Mouse (Mus musculus) MEL (cell line): ENCODE measurements around the gene Rbfox3. TPM values are rescaled to one million over a fixed set of nuclear protein-coding genes. Genes with fewer than 3 reads are reported as not detected.

ENCODE experiments used
- DNase-seq: peaks from one replicate; pipeline ENCODE4 v3.0.0; 2011; ENCODE audit warnings: low read depth, low spot score
- H3K27ac ChIP-seq: 2 replicates; pipeline ENCODE4 v1.5.1; 2012; ENCODE audit warnings: low read depth, mild to moderate bottlenecking, control low read depth, low read length, moderate library complexity; ENCODE audit not compliant: control insufficient read depth
- H3K27me3 ChIP-seq, 2 experiments: fragments of 150-350 bp in 1 of 2; sonication (generic) in 1 of 2; 2 replicates each; pipeline ENCODE4 v1.6.1; 2012; ENCODE audit warnings: low read length in 2 of 2, mild to moderate bottlenecking in 2 of 2, improper control_type of control experiment in 1 of 2, moderate library complexity in 1 of 2; ENCODE audit not compliant: insufficient read depth in 2 of 2, control insufficient read depth in 1 of 2
- H3K36me3 ChIP-seq, 2 experiments: 2 replicates each; pipeline ENCODE4 v1.6.1; 2012 to 2014; ENCODE audit warnings: low read length in 2 of 2, improper control_type of control experiment in 1 of 2, inconsistent platforms in 1 of 2, mild to moderate bottlenecking in 1 of 2; ENCODE audit not compliant: insufficient read depth in 2 of 2, control insufficient read depth in 1 of 2
- H3K4me1 ChIP-seq, 2 experiments: fragments of 150-350 bp in 1 of 2; sonication (generic) in 1 of 2; 2 replicates each; pipeline ENCODE4 v1.6.1; 2012; ENCODE audit warnings: low read length in 2 of 2, improper control_type of control experiment in 1 of 2, mild to moderate bottlenecking in 1 of 2; ENCODE audit not compliant: insufficient read depth in 2 of 2, control insufficient read depth in 1 of 2
- H3K4me3 ChIP-seq, 2 experiments: fragments of 150-350 bp in 1 of 2; sonication (generic) in 1 of 2; 2 replicates each; pipeline ENCODE4 v1.5.1; 2012; ENCODE audit warnings: low read depth in 2 of 2, low read length in 2 of 2, mild to moderate bottlenecking in 2 of 2, moderate library complexity in 2 of 2, control low read depth in 1 of 2, improper control_type of control experiment in 1 of 2; ENCODE audit not compliant: control insufficient read depth in 1 of 2, insufficient read depth in 1 of 2
- H3K79me2 ChIP-seq: 2 replicates; pipeline ENCODE4 v1.6.1; 2012; ENCODE audit warnings: mild to moderate bottlenecking, low read length, moderate library complexity; ENCODE audit not compliant: control insufficient read depth, poor library complexity, insufficient read depth
- H3K9ac ChIP-seq: 2 replicates; pipeline ENCODE4 v1.6.1; 2012; ENCODE audit warnings: low read depth, mild to moderate bottlenecking, control low read depth, low read length, moderate library complexity; ENCODE audit not compliant: control insufficient read depth, poor library complexity, severe bottlenecking
- H3K9me3 ChIP-seq: fragments of 150-350 bp; sonication (generic); replicated peaks from 2 replicates; pipeline ENCODE4 v1.6.1; 2012; ENCODE audit warnings: mild to moderate bottlenecking, low read length, improper control_type of control experiment, moderate library complexity; ENCODE audit not compliant: insufficient read depth
- BHLHE40 ChIP-seq: IDR thresholded peaks from 2 replicates; pipeline ENCODE4 v1.6.1; 2012; ENCODE audit warnings: low read depth, mild to moderate bottlenecking, inconsistent platforms, low read length, improper control_type of control experiment, borderline replicate concordance
- CHD1 ChIP-seq: IDR thresholded peaks from 2 replicates; pipeline ENCODE4 v1.6.1; 2012; ENCODE audit warnings: low read depth, mild to moderate bottlenecking, inconsistent platforms, low read length, improper control_type of control experiment
- E2F4 ChIP-seq: IDR thresholded peaks from 2 replicates; pipeline ENCODE4 v1.6.1; 2011; ENCODE audit warnings: low read depth, low read length, improper control_type of control experiment, borderline replicate concordance
- EP300 ChIP-seq, 2 experiments: IDR thresholded peaks; 2 replicates each; pipeline ENCODE4 v1.6.1; 2011; ENCODE audit warnings: improper control_type of control experiment in 2 of 2, low read length in 2 of 2, low read depth in 1 of 2, mild to moderate bottlenecking in 1 of 2
- ETS1 ChIP-seq: IDR thresholded peaks from 2 replicates; pipeline ENCODE4 v1.6.1; 2012; ENCODE audit warnings: low read depth, mild to moderate bottlenecking, inconsistent platforms, low read length, improper control_type of control experiment, moderate library complexity
- GATA1 ChIP-seq: IDR thresholded peaks from 2 replicates; pipeline ENCODE4 v1.6.1; 2011; ENCODE audit warnings: low read depth, low read length, improper control_type of control experiment
- KAT2A ChIP-seq: conservative IDR thresholded peaks from 2 replicates; pipeline ENCODE4 v1.6.1; 2012; ENCODE audit warnings: low read depth, low read length, improper control_type of control experiment, inconsistent platforms
- MAFK ChIP-seq: IDR thresholded peaks from 2 replicates; pipeline ENCODE4 v1.6.1; 2011; ENCODE audit warnings: low read depth, mild to moderate bottlenecking, low read length, improper control_type of control experiment, borderline replicate concordance
- MAX ChIP-seq: IDR thresholded peaks from 2 replicates; pipeline ENCODE4 v1.6.1; 2011; ENCODE audit warnings: low read length, improper control_type of control experiment
- MAZ ChIP-seq: IDR thresholded peaks from 2 replicates; pipeline ENCODE4 v1.6.1; 2012; ENCODE audit warnings: low read depth, mild to moderate bottlenecking, inconsistent platforms, low read length, improper control_type of control experiment
- MEF2A ChIP-seq: IDR thresholded peaks from 2 replicates; pipeline ENCODE4 v1.6.1; 2014; ENCODE audit warnings: low read depth, mild to moderate bottlenecking, inconsistent platforms, low read length, improper control_type of control experiment; ENCODE audit not compliant: poor library complexity, insufficient replicate concordance, severe bottlenecking; ENCODE audit errors: extremely low read depth
- MXI1 ChIP-seq: IDR thresholded peaks from 2 replicates; pipeline ENCODE4 v1.6.1; 2011; ENCODE audit warnings: mild to moderate bottlenecking, low read depth, low read length, improper control_type of control experiment
- NRF1 ChIP-seq: IDR thresholded peaks from 2 replicates; pipeline ENCODE4 v1.6.1; 2014; ENCODE audit warnings: low read depth, mild to moderate bottlenecking, inconsistent platforms, low read length, improper control_type of control experiment, moderate library complexity; ENCODE audit not compliant: poor library complexity, insufficient read depth, severe bottlenecking
- RCOR1 ChIP-seq: IDR thresholded peaks from 2 replicates; pipeline ENCODE4 v1.6.1; 2012; ENCODE audit warnings: low read depth, mild to moderate bottlenecking, inconsistent platforms, low read length, improper control_type of control experiment
- TAL1 ChIP-seq: IDR thresholded peaks from 2 replicates; pipeline ENCODE4 v1.6.1; 2012; ENCODE audit warnings: mild to moderate bottlenecking, inconsistent platforms, low read length, moderate library complexity, mixed read lengths
- USF1 ChIP-seq: IDR thresholded peaks from 2 replicates; pipeline ENCODE4 v1.6.1; 2014; ENCODE audit warnings: low read depth, mild to moderate bottlenecking, inconsistent platforms, low read length, improper control_type of control experiment, moderate library complexity
- polyA plus RNA-seq, 2 experiments: library from polyadenylated mRNA; stranded (reverse) in 1 of 2; unstranded in 1 of 2; fragments of >175 nt in 1 of 2; fragments of >200 nt in 1 of 2; gene quantifications; 2 replicates each; pipeline versions ENCODE4 v1.2.1 to v1.2.4; 2012; ENCODE audit warnings: low replicate concordance in 2 of 2, low read depth in 1 of 2; ENCODE audit not compliant: insufficient read length in 2 of 2, insufficient read depth in 1 of 2, missing spikeins in 1 of 2
- total RNA-seq: library from RNA; depleted of rRNA; stranded (reverse); fragments of 300-350 nt; gene quantifications from 2 replicates; pipeline ENCODE4 v1.2.3, GENCODE M21; 2012

Rbfox3 gene
- total and polyA plus RNA-seq, 3 experiments = not detected

DNA sequence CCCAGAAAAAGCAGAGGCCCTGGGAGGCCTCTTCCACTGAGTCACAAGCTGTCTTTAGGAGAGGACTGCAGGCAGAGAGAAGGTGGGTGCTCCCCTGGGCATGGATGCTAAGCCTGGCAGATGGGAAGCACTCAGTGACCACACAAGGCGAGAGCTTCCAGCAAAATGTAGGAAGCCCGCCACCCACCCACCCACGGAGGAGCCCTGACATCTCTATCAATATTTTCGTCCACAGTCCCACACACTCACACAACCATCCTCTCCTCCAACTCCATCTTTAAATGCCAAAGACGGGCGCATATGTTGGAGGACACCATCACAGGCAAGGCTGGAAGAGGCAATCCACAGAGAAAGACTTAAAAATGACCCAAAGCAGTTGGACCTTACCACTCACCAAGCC is 10.5 kb upstream of the Rbfox3 start:
- no peaks in the 10 kb centered on the region for H3K27me3 ChIP-seq
- no peaks in the 10 kb centered on the region for H3K4me1 ChIP-seq
- TF ChIP-seq NRF1 (no peak), MXI1 (no peak), MAZ (no peak), EP300 (IDR thresholded peaks at IDR 0.05; ENCODE audit: low read depth in 1 of 2, low read length in 2 of 2) (no peak), USF1 (no peak), ETS1 (no peak), CHD1 (no peak), TAL1 (no peak), MAFK (no peak), E2F4 (no peak), MEF2A (no peak), BHLHE40 (no peak), MAX (no peak), KAT2A (no peak)
- DNase-seq = no peak
- no peak overlapping the region for H3K9ac ChIP-seq
- H3K79me2 ChIP-seq = no peaks in the 10 kb centered on the region
- H3K36me3 ChIP-seq = no peaks in the 10 kb centered on the region
- H3K9me3 ChIP-seq = no peaks in the 10 kb centered on the region
- no peak overlapping the region for H3K4me3 ChIP-seq
- H3K27ac ChIP-seq = no peak overlapping the region

DNA sequence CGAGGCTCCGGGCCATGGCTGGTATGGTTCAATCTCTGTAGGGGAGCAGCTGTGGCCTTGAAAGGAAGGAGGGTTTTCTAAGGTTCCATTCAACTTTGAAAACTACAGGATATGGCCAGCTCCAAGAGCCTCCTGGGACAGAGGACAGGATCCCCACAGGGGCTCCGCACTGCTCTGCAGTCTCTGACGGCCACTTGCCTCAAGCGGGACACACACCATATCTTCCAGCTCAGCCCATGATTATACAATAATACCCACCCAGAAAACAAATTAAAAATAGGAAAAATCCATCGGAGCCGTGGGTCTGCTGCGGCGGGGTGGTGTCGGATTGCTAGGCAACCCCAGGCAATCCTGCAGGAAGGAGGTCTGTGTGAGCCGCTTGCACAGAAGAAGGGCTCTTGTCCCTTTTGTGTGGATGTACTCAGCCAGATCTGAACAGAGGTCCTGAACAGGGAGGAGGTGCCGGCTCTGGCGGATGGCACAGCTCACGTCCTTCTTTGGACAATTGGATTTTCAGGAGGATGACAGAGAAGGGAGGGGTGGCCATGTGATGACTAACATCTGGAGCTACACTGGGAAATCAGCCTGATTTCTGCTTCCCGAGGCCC is 5.1 kb upstream of the Rbfox3 start:
- H3K4me1 ChIP-seq = no peaks in the 10 kb centered on the region
- no peaks in the 10 kb centered on the region for H3K9me3 ChIP-seq
- H3K27ac ChIP-seq = no peak overlapping the region
- no peak overlapping the region for H3K9ac ChIP-seq
- no peaks in the 10 kb centered on the region for H3K27me3 ChIP-seq
- H3K4me3 ChIP-seq = no peak overlapping the region
- H3K36me3 ChIP-seq = no peaks in the 10 kb centered on the region
- TF ChIP-seq TAL1 (no peak), RCOR1 (no peak), GATA1 (no peak), NRF1 (no peak)
- no peaks in the 10 kb centered on the region for H3K79me2 ChIP-seq
- DNase-seq = no peak
